Mouse (Mus musculus): ENCODE results near the gene Lrch1.

Lrch1 gene

DNA sequence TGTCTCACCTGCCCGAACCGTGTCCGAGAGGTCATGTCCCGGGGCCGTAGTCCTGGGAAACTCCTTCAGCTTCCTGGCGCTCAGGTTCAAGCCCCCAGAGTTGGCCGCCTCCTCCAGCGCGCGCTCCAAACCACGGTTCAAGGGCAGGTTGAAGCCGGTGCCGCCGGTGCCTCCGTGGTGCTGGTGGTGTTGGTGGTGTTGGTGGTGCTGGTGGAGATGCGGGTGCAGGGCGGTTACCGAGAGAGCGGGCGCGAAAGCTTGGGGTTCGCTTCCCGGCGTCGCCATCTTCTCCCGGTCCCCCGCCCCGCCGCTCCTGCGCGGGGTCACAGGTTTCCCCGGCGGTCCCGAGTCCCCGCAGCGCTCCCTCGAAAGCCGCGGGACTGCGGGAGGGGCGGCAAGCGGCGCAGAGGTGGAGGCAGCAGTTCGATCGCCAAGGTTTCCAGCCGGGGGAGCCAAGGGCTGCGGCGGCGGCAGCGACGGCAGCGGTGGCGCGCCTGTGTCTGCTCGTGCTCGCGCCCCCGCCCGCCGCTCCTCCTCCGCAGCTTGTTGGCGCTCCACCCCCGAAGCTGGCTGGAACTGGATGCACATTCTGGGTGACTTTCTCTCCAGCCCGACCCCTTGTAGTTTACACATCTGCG is at the start of gene Lrch1:
TSS of gene Lrch1 (minus strand) at position 501 of the 638 bp plus-strand sequence.
- peak; percentile 88 for DNase-seq (ENCODE audit: low spot score)

DNA sequence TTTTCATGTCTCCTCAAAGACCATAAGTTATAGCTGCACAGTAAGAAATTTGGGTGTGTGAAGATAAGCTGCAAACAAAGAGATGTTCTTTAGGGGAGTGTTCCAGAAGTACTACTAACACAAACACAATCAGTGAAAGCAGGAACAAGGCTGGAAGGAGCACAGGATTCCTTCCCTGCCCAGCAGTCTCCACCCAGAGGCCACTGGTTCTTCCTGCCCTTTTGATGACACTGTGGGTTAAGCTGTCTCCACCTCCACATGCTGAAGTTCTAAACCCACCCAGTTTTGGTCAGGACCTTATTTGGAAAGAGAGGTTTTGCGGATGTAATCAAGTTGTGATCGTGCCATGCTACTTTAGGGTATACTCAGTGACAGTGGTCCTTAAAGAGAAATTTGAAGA is 49.4 kb upstream of the Lrch1 start:
- DNase-seq (ENCODE audit: low spot score) = no peak

DNA sequence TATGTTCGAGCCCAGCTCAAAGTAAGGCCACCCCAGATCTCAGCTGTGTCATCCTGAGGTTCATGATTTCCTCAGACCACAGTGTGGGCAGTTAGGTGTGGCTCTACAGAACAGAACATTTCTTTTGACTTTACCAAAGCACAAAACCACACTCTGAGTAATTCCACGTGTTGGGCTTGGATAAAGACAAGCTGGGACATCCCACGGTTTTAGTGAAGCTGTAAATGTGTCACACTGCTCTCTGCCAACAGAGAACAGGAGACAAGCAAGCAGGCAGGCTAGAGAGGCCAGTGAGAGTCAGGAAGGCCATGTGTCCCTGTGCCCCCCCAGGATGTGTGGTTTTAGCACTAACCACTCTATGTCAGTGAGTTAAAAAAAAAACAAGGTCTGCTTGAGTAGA is 48.9 kb upstream of the Lrch1 start:
- no peak for DNase-seq (ENCODE audit: low spot score)

DNA sequence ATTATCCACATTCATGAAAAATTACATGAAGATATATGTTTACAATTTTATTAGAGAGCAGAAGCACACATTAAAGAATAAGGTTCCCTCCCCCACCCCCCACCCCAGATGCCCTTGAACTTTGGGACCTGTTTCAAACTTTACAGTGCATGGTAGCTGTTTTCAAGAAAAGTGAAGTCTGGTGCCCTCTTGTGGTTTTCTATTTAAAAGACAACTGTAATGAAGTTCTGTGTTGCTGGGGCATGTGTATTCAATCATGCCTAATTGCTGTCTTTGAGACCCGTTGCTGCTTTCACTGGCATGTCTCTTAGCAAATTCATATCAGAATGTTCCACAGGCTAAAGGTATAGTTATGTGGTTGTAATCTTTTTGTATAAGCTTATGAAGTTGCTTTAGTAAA is 42.8 kb upstream of the Lrch1 start:
- DNase-seq (ENCODE audit: low spot score) = peak; percentile 90

DNA sequence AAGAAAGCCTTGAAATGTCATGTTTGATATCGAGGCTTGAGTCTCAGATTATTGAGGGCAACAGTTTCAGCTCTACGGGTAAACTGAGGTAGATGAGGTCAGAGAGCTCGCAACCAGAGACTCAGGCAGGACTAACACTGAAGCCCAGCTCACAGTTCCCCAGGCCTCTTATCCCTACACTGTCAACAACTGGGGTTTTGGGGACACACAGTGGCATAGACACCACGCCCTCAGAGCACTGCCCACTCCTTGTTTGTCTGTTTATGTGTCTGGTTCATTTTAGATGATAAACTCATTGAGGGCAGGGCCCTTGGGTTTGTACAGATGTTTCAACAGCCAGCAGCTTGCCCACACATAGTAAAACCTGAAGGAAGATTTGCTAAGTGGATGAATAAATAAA is 42.2 kb upstream of the Lrch1 start:
- DNase-seq (ENCODE audit: low spot score) = no peak

DNA sequence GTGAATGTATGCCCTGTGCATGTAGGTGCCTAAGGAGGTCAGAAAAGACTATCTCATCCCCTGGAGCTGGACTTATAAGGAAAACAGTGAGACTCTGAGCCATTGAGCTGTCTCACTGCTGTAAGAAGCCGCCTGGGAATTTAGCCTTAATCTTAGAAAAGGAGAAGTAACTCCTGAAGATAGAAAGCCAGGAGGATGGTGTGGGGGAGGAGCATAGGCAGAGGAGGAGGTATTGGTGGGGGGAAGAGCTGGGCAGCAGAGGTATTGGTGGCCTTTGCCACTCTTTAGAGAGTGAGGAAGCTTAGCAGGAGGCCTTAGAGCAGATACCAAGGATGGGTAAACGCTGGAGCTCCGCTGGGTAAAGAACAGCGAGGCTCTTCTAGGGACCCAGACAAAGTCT is 41.6 kb upstream of the Lrch1 start:
- DNase-seq (ENCODE audit: low spot score) = no peak

DNA sequence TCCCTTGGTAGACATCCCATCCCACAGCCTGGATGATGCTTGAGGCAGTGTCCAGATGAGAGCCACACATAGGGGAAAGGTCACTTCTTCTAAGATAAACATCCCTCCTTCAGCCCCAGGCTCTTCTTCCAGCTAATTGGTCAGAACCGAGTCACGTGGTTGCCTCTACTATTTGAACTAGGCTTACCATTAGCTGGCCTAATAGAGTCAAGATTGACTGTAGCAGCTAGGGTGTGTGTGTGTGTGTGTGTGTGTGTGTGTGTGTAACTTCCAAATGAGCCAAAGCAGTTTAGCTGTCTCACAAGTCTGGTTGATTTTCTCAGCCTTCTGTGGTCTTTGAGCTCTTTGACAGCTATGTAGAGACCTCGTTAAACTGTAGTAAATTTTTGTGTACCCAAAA is 38.9 kb upstream of the Lrch1 start:
- no peak for DNase-seq (ENCODE audit: low spot score)

DNA sequence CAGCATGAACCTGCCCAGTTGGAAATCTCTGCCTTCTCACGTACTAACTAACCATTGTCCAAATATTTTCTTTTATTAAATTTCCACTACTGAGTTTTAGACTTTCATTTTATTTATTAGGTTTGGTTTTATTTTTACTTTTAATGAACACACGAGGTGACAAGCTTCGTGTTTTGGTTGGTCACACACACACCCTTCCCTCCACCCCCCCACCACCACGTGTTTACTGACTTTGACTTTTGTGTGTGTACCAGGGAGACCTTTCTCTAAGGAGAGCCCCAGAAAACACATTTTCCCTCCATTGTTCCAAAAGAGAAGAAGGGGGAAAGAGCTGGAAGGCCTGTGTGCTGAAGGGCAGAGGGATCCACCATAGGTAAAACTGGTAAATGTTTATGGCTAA is 38.0 kb upstream of the Lrch1 start:
- no peak for DNase-seq (ENCODE audit: low spot score)

DNA sequence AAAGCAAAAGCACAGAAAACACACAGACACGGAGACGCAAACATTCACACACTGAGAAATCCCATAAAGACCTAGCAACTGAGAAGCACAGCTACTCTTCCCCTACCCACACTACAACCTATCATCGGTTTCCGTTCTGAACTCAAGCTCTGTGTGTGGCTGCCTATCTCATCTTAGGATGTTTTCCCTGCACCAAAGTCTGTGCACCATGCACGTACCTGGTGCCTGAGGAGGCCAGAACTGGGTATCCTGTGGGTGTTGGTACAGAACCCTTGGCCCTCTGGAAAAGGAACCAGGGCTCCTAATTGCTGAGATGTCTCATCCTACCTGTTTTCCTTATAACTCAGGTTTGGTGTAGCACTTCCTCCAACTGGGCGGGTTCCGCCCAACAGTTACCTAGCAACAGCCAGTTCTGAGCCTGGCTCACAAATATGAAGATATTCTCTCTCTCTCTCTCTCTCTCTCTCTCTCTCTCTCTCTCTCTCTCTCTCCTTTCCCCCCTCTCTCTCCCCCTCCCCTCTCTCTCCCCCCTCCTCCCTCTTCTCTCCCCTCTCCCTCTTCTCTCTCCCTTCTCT is 37.2 kb upstream of the Lrch1 start:
- no peak for DNase-seq (ENCODE audit: low spot score)

DNA sequence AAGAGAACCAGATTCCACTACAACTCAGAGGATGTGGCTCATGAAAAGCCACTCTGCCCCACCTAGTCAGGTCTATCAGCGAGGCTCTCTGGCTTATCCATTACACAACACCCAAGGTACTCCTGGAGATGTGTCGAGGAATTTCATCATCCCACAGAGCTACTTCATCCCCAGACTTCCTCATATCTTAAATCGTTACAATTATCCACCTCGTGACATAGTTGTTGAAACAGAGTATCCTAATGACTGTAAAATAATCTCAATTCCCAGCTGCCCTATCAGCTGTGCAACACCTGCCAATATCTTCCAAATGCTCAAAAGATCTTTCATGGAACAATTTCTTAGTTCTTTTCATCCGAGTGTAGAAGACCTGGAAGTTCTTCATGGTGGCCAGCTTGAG is 35.4 kb upstream of the Lrch1 start:
- DNase-seq (ENCODE audit: low spot score) = no peak

DNA sequence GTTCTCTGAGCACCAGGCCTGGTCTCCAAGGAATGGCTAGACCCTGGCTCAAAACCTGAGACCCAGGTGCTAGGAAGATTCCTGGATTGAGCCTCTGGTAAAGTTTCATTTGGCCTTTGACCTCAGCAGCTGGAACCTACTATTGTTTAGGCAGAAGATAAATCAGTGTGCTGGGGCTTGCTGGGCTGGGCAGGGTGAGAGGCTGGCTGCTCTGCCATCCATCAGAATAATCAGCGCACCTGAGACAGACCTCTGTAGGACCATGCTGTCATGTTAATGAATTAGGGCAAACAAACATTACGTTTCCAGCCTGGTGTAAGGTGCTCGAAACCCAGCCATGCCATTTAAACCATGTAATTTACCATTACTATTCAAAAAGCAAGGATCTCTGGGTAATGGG is 33.3 kb upstream of the Lrch1 start:
- DNase-seq (ENCODE audit: low spot score) = peak; percentile 47

DNA sequence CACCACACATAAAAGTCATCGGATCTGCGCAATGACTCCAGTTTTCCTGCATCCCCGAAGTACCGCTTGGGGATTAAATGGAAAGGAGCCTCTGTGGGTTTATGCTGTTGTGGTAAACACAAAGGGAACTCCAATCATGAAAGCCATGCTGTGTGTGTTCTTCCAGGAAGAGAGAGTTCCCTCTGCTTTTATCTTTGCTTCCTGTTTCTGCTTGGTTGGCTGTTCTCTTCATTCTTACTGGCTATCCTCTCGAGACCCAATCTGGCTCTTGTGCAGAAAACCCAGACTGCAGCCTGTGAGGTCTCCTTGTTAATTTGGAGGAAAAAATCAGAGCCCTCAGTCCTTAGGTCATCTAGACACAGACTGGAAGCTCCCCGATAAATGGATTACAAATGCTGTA is 29.3 kb upstream of the Lrch1 start:
- DNase-seq (ENCODE audit: low spot score) = no peak

DNA sequence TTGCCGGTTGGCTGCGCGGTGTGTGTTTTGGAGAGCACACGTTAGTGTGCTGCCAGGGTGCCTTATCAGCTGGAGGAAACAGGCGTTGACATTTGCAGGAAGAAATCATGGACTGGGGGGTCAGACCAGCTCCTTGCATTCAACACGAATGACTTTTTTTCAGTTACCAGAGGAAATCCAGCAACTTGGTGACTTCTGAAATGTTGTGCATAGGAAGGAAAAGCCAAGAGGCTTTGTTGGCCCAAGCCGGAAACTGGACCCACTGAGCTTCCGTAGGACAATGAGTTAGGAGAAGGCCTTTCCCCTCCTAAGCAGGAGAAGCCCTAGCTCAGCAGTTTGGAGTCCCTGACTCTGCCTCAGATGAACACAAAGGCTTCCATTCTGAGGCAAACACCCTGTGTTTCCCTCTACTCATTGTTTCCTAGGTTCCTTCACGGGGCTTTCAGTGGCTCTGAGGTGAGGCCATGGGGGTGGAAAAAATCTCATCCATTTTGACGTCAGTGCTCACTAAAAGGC is 26.5 kb upstream of the Lrch1 start:
- no peak for DNase-seq (ENCODE audit: low spot score)

DNA sequence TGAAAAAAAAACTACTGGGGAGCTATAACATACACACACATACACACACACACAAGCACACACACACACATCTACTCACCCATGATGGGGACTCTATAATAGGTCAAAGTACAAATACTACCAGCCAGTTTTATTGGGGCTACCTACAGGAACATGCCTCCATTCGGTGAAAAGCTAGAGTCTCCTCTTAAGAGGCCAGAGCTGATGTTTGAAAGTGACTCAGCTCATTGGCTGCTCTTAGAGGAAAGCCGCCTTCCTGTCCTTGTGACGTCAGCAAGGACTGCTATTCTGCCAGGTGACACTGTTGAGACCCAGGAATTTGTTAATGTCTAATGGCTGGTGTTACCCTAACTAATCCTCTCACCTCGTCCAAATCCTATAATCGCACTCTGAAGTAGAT is 25.0 kb upstream of the Lrch1 start:
- DNase-seq (ENCODE audit: low spot score) = no peak

DNA sequence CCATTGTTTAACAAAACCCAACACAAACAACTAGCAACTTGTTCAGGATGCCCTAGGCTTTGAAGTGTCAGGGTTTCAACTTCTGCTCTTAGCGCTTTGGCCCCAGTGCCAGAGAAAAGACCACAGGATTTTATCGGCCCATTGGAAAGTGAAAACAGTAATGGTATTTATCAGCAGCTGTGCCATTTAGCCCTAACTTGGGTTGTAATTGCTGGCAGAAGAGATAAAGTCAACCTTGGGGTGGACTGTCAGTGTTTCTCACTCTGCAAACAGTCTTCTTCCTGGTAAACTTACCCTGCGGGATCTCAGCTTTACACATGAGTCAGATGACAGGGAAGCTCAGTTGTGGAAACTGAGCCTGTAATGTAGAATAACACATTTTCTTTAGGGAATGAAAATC is 24.5 kb upstream of the Lrch1 start:
- DNase-seq (ENCODE audit: low spot score) = no peak

DNA sequence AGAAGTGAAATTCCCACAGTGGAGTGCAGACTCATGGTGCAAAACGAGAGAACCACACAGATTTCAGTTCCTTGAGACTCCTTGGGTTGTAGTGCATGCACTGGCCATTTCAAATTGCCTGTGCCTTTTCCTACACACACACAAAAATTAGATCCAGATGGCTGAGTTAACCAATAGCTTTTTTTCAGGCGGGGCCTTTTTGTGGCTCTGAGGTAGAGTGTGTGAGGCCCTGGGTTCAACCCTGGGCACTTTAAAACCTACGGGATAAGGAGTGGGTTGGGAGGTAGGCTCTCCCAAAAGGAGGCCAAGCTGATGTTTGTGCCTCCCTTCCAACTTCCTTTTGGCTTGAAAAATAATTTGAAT is 15.7 kb upstream of the Lrch1 start:
- DNase-seq (ENCODE audit: low spot score) = peak; percentile 42

DNA sequence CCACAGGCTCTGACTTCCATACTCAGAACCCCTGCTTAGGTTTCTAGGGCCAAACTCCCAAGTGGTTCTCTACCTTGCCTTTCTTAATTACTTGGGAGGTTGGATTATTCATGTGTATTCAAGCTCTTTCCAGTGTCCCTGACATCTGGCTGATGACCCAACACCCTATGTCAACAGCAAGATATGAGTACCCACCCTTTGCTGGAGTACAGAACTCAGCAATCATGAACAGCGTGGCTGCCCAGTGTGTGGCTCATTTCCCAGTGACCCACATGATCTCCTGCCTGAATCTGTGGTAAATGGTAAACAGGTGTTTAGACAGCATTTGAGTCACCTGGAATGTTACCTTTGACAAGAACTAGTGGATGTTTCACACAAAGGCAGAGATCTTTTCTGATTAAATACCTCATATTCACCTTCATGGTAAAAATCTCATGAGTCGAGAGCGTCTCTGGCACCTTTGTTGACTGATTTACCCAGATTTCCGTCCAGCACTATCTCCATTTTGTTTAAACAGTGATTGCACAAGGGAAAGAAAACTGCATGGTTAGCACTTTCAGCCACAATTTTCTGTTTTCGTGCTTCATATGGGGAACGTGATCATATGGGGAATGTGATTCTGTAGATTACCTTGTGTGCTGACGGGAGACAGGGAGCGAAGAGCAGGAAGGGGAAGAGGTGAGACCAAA is 15.2 kb upstream of the Lrch1 start:
- no peak for DNase-seq (ENCODE audit: low spot score)

DNA sequence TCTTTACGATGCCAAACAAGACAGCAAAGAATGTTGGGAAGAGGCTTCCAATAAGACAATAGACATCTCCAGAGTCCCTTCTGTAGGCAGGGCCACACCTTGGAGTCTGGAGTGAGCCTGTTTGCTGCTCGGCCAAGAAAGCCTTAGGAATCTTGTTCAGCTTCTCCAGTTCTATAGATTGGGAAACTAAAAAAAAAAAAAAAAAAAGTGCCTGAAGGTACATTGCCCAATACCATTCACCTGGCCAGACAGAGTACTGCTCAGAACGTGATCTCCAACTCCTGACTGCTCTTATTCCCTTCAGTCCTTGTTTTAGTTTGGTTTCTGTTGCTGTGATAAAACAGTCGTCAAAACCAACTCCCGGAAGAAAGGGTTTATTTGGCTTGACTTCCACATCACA is 12.9 kb upstream of the Lrch1 start:
- DNase-seq (ENCODE audit: low spot score) = no peak

DNA sequence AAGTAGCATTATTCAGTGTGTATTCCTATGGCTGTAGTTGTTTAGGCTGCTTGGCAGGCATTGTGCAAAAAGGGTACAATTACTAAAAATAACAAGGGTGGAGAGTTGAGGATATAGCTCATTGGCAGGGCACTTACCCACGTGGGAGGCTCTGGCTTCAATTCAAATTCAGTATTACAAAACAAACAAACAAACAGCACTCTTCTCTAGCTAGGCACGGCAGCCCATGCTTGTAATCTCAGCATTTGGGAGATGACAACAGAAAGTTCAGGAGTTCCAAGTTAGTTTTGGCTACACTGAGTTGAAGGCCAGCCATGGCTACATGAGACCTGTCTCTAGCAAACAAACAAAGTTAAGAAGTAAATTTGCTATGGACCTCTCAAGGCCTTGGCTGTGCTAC is 9.0 kb upstream of the Lrch1 start:
- no peak for DNase-seq (ENCODE audit: low spot score)

DNA sequence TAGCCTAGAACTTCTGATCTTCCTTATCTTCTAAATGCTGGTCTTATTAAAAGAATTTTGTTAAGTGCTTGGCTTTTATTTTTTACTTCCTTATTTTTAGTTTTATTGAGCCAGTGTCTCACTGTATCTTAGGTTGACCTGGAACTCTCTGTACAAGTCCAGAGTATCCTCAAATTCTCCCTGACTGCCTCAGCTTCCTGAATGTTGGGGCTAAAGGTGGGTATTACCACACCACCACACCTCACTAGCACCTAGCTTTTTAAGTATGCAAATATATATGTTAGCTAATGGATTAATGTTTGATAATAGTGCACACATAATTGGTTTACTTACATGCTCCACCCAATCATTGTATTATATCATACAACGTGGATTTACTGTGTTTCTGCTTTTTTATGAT is 8.6 kb upstream of the Lrch1 start:
- DNase-seq (ENCODE audit: low spot score) = no peak

DNA sequence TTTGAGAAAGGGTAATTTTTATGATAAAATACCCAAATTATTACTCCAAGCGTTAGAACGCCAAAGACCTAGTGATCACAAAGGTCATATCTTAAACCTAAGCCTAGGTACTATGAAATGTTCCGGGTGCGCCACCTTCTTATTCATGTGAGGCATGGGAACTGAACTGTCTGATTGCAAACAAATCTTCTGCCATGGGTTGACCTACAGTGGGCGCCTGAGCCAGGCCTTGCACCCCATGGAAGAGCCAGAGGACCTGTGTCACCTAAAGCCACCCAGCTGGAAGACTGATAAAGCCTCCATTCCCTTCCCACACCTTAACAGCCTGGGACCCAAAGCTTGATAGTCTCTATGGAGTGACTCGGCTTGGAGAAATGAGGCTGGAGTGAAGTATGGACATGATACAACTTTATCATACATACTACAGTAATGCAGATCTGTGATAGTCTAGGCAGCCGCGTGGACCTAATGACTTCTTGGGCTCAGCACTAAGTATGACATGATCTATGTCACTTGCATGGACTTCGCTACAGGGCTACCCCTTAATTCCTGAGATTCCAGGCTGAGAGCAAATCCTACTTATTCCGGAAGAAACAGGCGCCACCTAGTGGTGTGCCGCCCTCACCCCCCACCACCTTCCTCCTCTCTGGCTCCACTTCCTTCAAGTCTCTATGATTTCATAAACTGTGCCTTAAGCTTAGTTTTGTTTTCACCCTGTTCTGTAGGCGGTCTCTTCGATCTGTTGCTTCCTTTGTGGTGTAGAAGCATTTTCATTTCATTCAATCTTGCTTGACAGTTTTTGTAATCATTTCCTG is 957 bp upstream of the Lrch1 start:
- peak; percentile 76 for DNase-seq (ENCODE audit: low spot score)

DNA sequence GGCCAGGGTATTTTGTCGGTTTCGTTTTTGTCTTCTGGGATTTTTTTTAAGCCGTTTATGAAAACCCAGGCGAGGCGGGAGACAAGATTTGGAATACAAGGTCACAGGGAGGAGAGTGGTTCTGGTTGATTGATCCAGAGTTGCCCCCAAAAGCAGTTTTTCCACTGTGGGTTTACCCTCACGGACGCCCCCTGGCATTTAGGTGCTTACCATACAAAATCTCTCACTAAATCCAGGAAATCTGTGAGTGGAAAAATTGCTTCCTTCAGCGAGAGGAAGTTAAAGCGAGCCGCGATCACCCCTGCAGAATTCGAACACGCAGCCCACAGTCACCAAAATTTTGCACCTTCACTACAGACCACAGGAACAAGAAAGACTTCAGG is 329 bp upstream of the Lrch1 start:
- no peak for DNase-seq (ENCODE audit: low spot score)

Measured in embryo, embryonic 10.5 days (tissue).